In genomic region chr6:28898836-28899235, GRCm38 (mm10) we compare ENCODE assay signal across 9 mouse cellular contexts.
DNase-seq lines count a peak whose midpoint lies in the region; ATAC-seq and TF ChIP-seq lines count a peak whose summit lies in the region.
"Had no signal": no experiment of that assay in that cellular context is flagged by ENCODE, and none has a peak within 500 bp of the region (broad histone marks: within the 10 kb centered on the region; RNA-seq: fewer than 3 reads in every experiment).

No protein-coding gene starts in this region.

- no peaks in the 10 kb centered on the region for H3K36me3 ChIP-seq in liver, adult 2 months (ENCODE audit: control insufficient read depth, insufficient read depth, low read length)
- H3K36me3 ChIP-seq in neural tube, embryonic 11.5 days (ENCODE audit: control insufficient read depth, insufficient read depth, low read length): no peaks in the 10 kb centered on the region

- no peak for TF ChIP-seq POLR2A in cerebellum, adult 2 months (IDR thresholded peaks at IDR 0.05; ENCODE audit: borderline replicate concordance, insufficient read depth, low read length)
- no peak for TF ChIP-seq POLR2A in liver, adult 2 months (IDR thresholded peaks at IDR 0.05; ENCODE audit: extremely low read depth, insufficient read depth, low read length)

- no peaks in the 10 kb centered on the region for H3K4me1 ChIP-seq in cerebellum, adult 2 months (ENCODE audit: control insufficient read depth, insufficient read depth, low read length)
- peaks cover 13% of the 10 kb centered on the region for H3K4me1 ChIP-seq in liver, adult 2 months (ENCODE audit: control insufficient read depth, insufficient read depth, low read length)
- peaks cover 26% of the 10 kb centered on the region for H3K4me1 ChIP-seq in neural tube, embryonic 11.5 days (ENCODE audit: control insufficient read depth, insufficient read depth, low read length)

- DNase-seq in left cerebral cortex, adult 2 months (ENCODE audit: extremely low spot score in 1 of 2, low spot score in 2 of 2): peak; percentile 43 to 48
- no peak for DNase-seq in left cerebral cortex, adult 11 months (ENCODE audit: low spot score)
- DNase-seq in R1 (ENCODE audit: low read depth, low spot score): peak; percentile 80
- DNase-seq in cerebellum, adult 2 months: peak; percentile 51 to 66
- DNase-seq in gastrocnemius, postnatal 36 days: peak; percentile 38 to 44
- DNase-seq in liver, adult 2 months (ENCODE audit: extremely low read depth, low read depth, low spot score): no peak
- peak; percentile 61 for DNase-seq in neural tube, embryonic 11.5 days (ENCODE audit: low spot score)
- no peak for DNase-seq in yolk sac, embryonic 10.5 days (ENCODE audit: low spot score)

- no peaks in the 10 kb centered on the region for H3K27me3 ChIP-seq in cerebellum, adult 2 months (ENCODE audit: control insufficient read depth, insufficient read depth, low read length)
- no peaks in the 10 kb centered on the region for H3K27me3 ChIP-seq in liver, adult 2 months (ENCODE audit: control insufficient read depth, insufficient read depth, low read length)
- no peaks in the 10 kb centered on the region for H3K27me3 ChIP-seq in neural tube, embryonic 11.5 days (ENCODE audit: control insufficient read depth, insufficient read depth, low read length)

- peak; percentile 10; the same call in 1 of the 2 replicates for ATAC-seq in neural tube, embryonic 11.5 days (ENCODE audit: insufficient read depth, low FRiP score, low TSS enrichment)

- H3K9ac ChIP-seq in liver, adult 2 months (ENCODE audit: low read depth, low read length): no peak overlapping the region
- H3K9ac ChIP-seq in neural tube, embryonic 11.5 days (ENCODE audit: low read length): no peak overlapping the region

- H3K9me3 ChIP-seq in neural tube, embryonic 11.5 days (ENCODE audit: control insufficient read depth, low read length): no peaks in the 10 kb centered on the region

- WGBS in cerebellum, adult 2 months: 23% methylated on average over 10 of the region's 10 CpGs
- WGBS in liver, adult 2 months: 24% methylated on average over 10 of the region's 10 CpGs
- WGBS in neural tube, embryonic 11.5 days: 25% methylated on average over 10 of the region's 10 CpGs

- H3K4me2 ChIP-seq in neural tube, embryonic 11.5 days (ENCODE audit: low read depth): no peak overlapping the region

- peak; percentile 74 for TF ChIP-seq CTCF in left cerebral cortex, adult 2 months (IDR thresholded peaks at IDR 0.05)
- TF ChIP-seq CTCF in cerebellum, adult 2 months (IDR thresholded peaks at IDR 0.05; ENCODE audit: borderline replicate concordance, insufficient read depth, low read depth, low read length): peak; percentile 69
- peak; percentile 86 for TF ChIP-seq CTCF in liver, adult 2 months (IDR thresholded peaks at IDR 0.05; ENCODE audit: low read depth, low read length)

- H3K79me2 ChIP-seq in liver, adult 2 months (ENCODE audit: control insufficient read depth, insufficient read depth, low read length): no peaks in the 10 kb centered on the region

- no peak overlapping the region for H3K27ac ChIP-seq in left cerebral cortex, adult 2 months
- no peak overlapping the region for H3K27ac ChIP-seq in cerebellum, adult 2 months (ENCODE audit: insufficient read depth, low read length)
- H3K27ac ChIP-seq in liver, adult 2 months (replicated peaks; ENCODE audit: insufficient read depth, low read depth, low read length): no peak overlapping the region
- no peak overlapping the region for H3K27ac ChIP-seq in neural tube, embryonic 11.5 days (ENCODE audit: low read depth, low read length)

- no peak overlapping the region for H3K4me3 ChIP-seq in left cerebral cortex, adult 2 months
- no peak overlapping the region for H3K4me3 ChIP-seq in cerebellum, adult 2 months (replicated peaks; ENCODE audit: insufficient read depth, low read depth, low read length)
- no peak overlapping the region for H3K4me3 ChIP-seq in liver, adult 2 months (ENCODE audit: insufficient read depth, low read depth, low read length)
- no peak overlapping the region for H3K4me3 ChIP-seq in neural tube, embryonic 11.5 days (ENCODE audit: low read depth, low read length)
- H3K4me3 ChIP-seq: megakaryocyte, embryonic 14.5 days had no signal

- intact Hi-C loops in left cerebral cortex, adult 2 months (cut with DNase I): no loop called here
- intact Hi-C loops in gastrocnemius, postnatal 36 days (cut with DNase I): loop anchor here (5.0 kb wide), 1 partner anchor 367 kb away; no protein-coding TSS in a partner anchor

Comparison
In these comparisons a context has a peak if more than half of its experiments do, and no peak if none do; other contexts are left out.
1. DNase-seq: peak in left cerebral cortex, adult 2 months (2 of 2), R1 (single experiment), cerebellum, adult 2 months (2 of 2), gastrocnemius, postnatal 36 days (2 of 2) and neural tube, embryonic 11.5 days (single experiment); none in left cerebral cortex, adult 11 months (single experiment), liver, adult 2 months (single experiment) and yolk sac, embryonic 10.5 days (single experiment).
2. Peak in every context shown above with its lines, with median percentiles within 50 percentile points of each other: CTCF ChIP-seq.